Mouse (Mus musculus) liver, embryonic 13.5 days (tissue): ENCODE data around the gene Optc. TPM values are rescaled to one million over a fixed set of nuclear protein-coding genes. Genes with fewer than 3 reads are reported as not detected.

Source experiments
- ATAC-seq: fragments of 200-750 bp; cut with Nextera tagmentation; 2 replicates; pipeline ENCODE4 v1.8.0; 2017; ENCODE audit warnings: low read depth, mild to moderate bottlenecking, moderate number of reproducible peaks, moderate library complexity
- DNase-seq: peaks from one replicate; pipeline ENCODE4 v3.0.0; 2022
- H3K27ac ChIP-seq: fragments of 300-500 bp; sonication (generic); 2 replicates; pipeline ENCODE4 v1.5.1; 2015; ENCODE audit warnings: moderate library complexity, mild to moderate bottlenecking, inconsistent platforms
- H3K27me3 ChIP-seq: fragments of 300-500 bp; sonication (generic); 2 replicates; pipeline ENCODE4 v1.6.1; 2015; ENCODE audit warnings: mild to moderate bottlenecking, inconsistent platforms
- H3K36me3 ChIP-seq: fragments of 300-500 bp; sonication (generic); 2 replicates; pipeline ENCODE4 v1.6.1; 2015; ENCODE audit warnings: mild to moderate bottlenecking, inconsistent platforms
- H3K4me1 ChIP-seq: fragments of 300-500 bp; sonication (generic); replicated peaks from 2 replicates; pipeline ENCODE4 v1.6.1; 2015; ENCODE audit warnings: inconsistent platforms
- H3K4me2 ChIP-seq: fragments of 300-500 bp; sonication (generic); 2 replicates; pipeline ENCODE4 v1.6.1; 2015; ENCODE audit warnings: inconsistent platforms, mild to moderate bottlenecking, moderate library complexity
- H3K4me3 ChIP-seq: fragments of 300-500 bp; sonication (generic); replicated peaks from 2 replicates; pipeline ENCODE4 v1.5.1; 2015; ENCODE audit warnings: mild to moderate bottlenecking, inconsistent platforms
- H3K9ac ChIP-seq: fragments of 300-500 bp; sonication (generic); 2 replicates; pipeline ENCODE4 v1.6.1; 2015; ENCODE audit warnings: mild to moderate bottlenecking, inconsistent platforms
- H3K9me3 ChIP-seq: fragments of 300-500 bp; sonication (generic); replicated peaks from 2 replicates; pipeline ENCODE4 v1.6.1; 2016; ENCODE audit warnings: inconsistent platforms
- WGBS: fragments of 180-500 bp; shearing (Covaris S2); methylation state at CpG from one replicate; pipeline ENCODE4 v1.1.7; 2015; ENCODE audit not compliant: insufficient replicate concordance; 5-methylcytosine and 5-hydroxymethylcytosine counted together
- polyA plus RNA-seq: library from polyadenylated mRNA; unstranded; fragments of >200 nt; fragmentation: Nextera tagmentation; extraction: Ambion mirVana; gene quantifications from 2 replicates; pipeline ENCODE4 v1.2.1, GENCODE M21; 2015

Optc gene
- polyA plus RNA-seq: 0.07 and 0.22 TPM in 2 replicates

DNA sequence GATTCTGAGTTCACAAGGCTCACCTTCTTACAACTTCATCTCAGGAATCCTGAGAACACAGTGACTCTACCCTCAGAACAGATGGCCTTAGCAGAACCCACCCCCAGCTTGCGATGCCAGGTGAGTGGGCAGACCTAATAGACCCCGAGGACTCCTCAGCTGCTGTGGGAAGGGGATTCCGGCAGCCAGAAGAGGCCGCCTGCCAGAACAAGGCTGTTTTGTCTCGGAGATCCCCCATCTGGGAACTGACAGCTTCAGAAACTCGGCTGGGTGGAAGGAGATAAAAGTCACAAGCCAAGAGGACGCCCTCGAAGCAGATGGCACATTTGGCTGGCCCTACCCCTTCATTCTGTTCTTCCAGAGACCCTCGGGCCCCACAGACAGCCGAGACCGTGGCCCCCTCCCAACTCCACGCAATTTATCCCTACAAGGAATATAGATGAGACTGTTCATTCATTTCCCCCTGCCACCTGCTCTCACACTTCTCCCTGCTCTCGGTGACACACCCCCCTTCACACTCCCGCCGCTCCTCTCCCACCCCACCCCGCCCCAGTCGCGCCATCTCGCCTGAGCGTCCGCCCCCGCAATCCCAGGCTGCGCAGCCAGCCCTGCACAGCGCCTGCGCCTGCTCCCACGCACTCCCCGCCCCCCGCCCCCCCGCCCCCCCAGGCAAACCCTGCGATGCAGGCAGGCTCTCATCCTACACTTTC lies at the start of gene Optc:
Gene Optc, minus strand, starts transcription at position 51 of the 710 bp plus-strand sequence.
- 4% methylated on average over 30 of the region's 30 CpGs for WGBS
- H3K27me3 ChIP-seq: peaks cover 70% of the 10 kb centered on the region
- peak within 1 kb of the TSS; percentile 51 for H3K4me3 ChIP-seq
- no peaks in the 10 kb centered on the region for H3K36me3 ChIP-seq
- H3K9ac ChIP-seq: peak within 1 kb of the TSS; percentile 66
- H3K9me3 ChIP-seq: no peaks in the 10 kb centered on the region
- ATAC-seq: peak; percentile 80
- peaks cover 25% of the 10 kb centered on the region for H3K4me1 ChIP-seq
- DNase-seq: peak; percentile 41
- H3K27ac ChIP-seq: no peak within 1 kb of the TSS
- H3K4me2 ChIP-seq: peak within 1 kb of the TSS; percentile 79

GRCm38 (mm10) chr1:133954009-133954408 lies 46.2 kb upstream of the Optc start:
- ATAC-seq (peak; percentile 16; the same call in 1 of the 2 replicates), DNase-seq (no peak)
- peaks cover 69% of the 10 kb centered on the region for H3K4me1 ChIP-seq

DNA sequence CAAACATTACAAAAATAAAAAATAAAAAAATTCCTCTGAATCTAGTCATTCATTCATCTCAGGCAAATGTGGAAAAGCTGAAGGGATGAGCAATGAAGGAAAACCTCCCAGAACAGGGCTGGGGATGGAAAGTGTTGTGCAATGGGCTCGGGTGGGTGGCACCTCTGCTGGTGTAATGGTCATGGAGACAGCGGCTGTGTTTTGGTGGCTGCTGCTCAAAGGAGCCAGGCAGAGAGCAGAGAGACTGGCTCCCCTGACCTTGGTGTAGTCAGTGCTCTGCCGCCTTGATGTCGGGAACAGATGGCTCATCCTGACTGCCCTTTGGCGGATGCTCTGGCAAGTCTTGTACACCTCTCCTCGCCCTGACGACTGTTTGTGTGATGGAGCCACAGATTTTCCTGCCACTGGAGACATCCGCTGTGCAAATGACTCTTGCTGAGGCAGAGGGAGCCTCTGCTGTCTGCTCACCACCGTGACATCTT lies 45.5 kb upstream of the Optc start:
- Histone ChIP-seq H3K27ac (peak overlapping the region; percentile 75), H3K4me1 (peaks cover 69% of the 10 kb centered on the region), H3K27me3 (no peaks in the 10 kb centered on the region), H3K9me3 (no peaks in the 10 kb centered on the region), H3K36me3 (no peaks in the 10 kb centered on the region), H3K4me2 (no peak overlapping the region), H3K9ac (peak overlapping the region; percentile 20; the same call in 1 of the 2 replicates), H3K4me3 (no peak overlapping the region)
- no peak for DNase-seq
- 51% methylated on average over 9 of the region's 9 CpGs for WGBS
- no peak for ATAC-seq

More at GRCm38 (mm10) chr1:133954009-133954408, 46.2 kb upstream of the Optc start:
- Histone ChIP-seq H3K4me3 (no peak overlapping the region), H3K36me3 (no peaks in the 10 kb centered on the region), H3K9ac (peak overlapping the region; percentile 20), H3K9me3 (no peaks in the 10 kb centered on the region), H3K27me3 (no peaks in the 10 kb centered on the region), H3K27ac (peak overlapping the region; percentile 75), H3K4me2 (no peak overlapping the region)
- WGBS: 19% methylated on average over 2 of the region's 2 CpGs

DNA sequence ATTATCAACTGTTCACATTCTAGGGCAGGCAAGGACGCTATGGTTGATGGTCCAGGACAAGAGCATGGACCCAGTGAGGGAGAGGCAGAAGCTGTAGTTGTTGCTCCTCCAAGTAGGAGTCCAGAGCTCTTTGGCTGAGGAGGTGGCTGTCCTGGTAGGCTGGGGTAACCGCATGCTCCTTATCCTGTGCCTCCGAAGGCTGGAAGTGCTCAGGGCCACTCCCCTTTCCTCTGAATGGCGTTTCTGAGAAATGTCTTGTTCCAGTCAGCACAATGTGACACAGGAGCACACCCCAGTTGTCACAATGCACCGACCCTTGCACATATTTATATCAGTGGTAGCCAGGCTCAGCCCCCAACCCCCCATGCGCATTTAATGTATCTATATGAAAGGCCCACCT lies 43.8 kb upstream of the Optc start:
- peak; percentile 77 for DNase-seq
- peaks cover 71% of the 10 kb centered on the region for H3K4me1 ChIP-seq
- 12% methylated on average over 6 of the region's 6 CpGs for WGBS
- H3K9me3 ChIP-seq: no peaks in the 10 kb centered on the region
- peak overlapping the region; percentile 91 for H3K27ac ChIP-seq
- no peaks in the 10 kb centered on the region for H3K36me3 ChIP-seq
- H3K9ac ChIP-seq: peak overlapping the region; percentile 55; the same call in 1 of the 2 replicates
- peak; percentile 92 for ATAC-seq
- H3K27me3 ChIP-seq: no peaks in the 10 kb centered on the region
- H3K4me3 ChIP-seq: no peak overlapping the region
- peak overlapping the region; percentile 52 for H3K4me2 ChIP-seq

- Histone ChIP-seq H3K4me1 (peaks cover 69% of the 10 kb centered on the region), H3K9me3 (no peaks in the 10 kb centered on the region), H3K9ac (peak overlapping the region; percentile 55; the same call in 1 of the 2 replicates), H3K27ac (peak overlapping the region; percentile 91), H3K4me2 (peak overlapping the region; percentile 34), H3K4me3 (no peak overlapping the region), H3K27me3 (no peaks in the 10 kb centered on the region), H3K36me3 (no peaks in the 10 kb centered on the region)
- WGBS: 43% methylated on average over 7 of the region's 7 CpGs
- peak; percentile 79 for ATAC-seq
- peak; percentile 63 for DNase-seq
These were observed 42.4 kb upstream of the Optc start for GRCm38 (mm10) chr1:133950061-133950782.

DNA sequence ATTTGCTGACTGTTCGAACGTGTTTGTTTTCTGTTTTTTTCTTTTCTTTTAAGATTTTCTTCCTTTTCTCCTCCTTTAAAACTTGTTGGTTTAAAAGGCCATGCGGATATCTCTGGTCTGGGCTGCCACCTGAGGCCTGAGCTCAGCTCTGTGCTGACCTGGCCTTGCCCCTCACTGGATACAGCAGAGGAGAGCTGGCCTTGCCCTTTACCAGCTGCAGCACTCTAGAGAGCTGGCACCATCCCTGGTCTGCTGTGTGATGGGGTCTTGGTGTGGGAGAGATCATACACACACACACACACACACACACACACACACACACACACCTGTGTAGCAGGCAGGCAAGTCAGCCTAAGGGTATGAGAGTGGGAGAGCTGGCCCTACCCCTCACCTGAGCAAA lies 37.3 kb upstream of the Optc start:
- no peak overlapping the region for H3K4me3 ChIP-seq
- ATAC-seq (no peak), DNase-seq (no peak)
- 86% methylated on average over 3 of the region's 3 CpGs for WGBS
- no peaks in the 10 kb centered on the region for H3K9me3 ChIP-seq
- H3K9ac ChIP-seq: no peak overlapping the region
- H3K36me3 ChIP-seq: no peaks in the 10 kb centered on the region
- H3K4me1 ChIP-seq: peaks cover 36% of the 10 kb centered on the region
- peak overlapping the region; percentile 37; the same call in 1 of the 2 replicates for H3K27ac ChIP-seq
- no peak overlapping the region for H3K4me2 ChIP-seq
- H3K27me3 ChIP-seq: no peaks in the 10 kb centered on the region

- Histone ChIP-seq H3K27me3 (no peaks in the 10 kb centered on the region), H3K4me3 (no peak overlapping the region), H3K9me3 (no peaks in the 10 kb centered on the region), H3K4me1 (peaks cover 28% of the 10 kb centered on the region), H3K27ac (no peak overlapping the region), H3K9ac (no peak overlapping the region), H3K36me3 (no peaks in the 10 kb centered on the region), H3K4me2 (no peak overlapping the region)
- DNase-seq (no peak), ATAC-seq (no peak)
- WGBS: 73% methylated on average over 3 of the region's 3 CpGs
These were observed 34.1 kb upstream of the Optc start for GRCm38 (mm10) chr1:133941904-133942303.

- H3K4me3 ChIP-seq: no peak overlapping the region
- no peaks in the 10 kb centered on the region for H3K9me3 ChIP-seq
- no peak overlapping the region for H3K9ac ChIP-seq
- no peak for ATAC-seq
- no peaks in the 10 kb centered on the region for H3K36me3 ChIP-seq
- no peak overlapping the region for H3K4me2 ChIP-seq
- H3K27me3 ChIP-seq: no peaks in the 10 kb centered on the region
- no peak for DNase-seq
- no peak overlapping the region for H3K27ac ChIP-seq
- WGBS: 58% methylated on average over 11 of the region's 11 CpGs
- peaks cover 28% of the 10 kb centered on the region for H3K4me1 ChIP-seq
These were observed 33.5 kb upstream of the Optc start for GRCm38 (mm10) chr1:133941158-133941860.

- Histone ChIP-seq H3K4me3 (no peak overlapping the region), H3K9ac (no peak overlapping the region), H3K4me2 (no peak overlapping the region), H3K9me3 (no peaks in the 10 kb centered on the region), H3K27me3 (no peaks in the 10 kb centered on the region), H3K36me3 (no peaks in the 10 kb centered on the region), H3K27ac (no peak overlapping the region), H3K4me1 (peaks cover 27% of the 10 kb centered on the region)
- 83% methylated on average over 3 of the region's 3 CpGs for WGBS
- no peak; the same call in 1 of the 2 replicates for ATAC-seq
- DNase-seq: no peak
These were observed 32.8 kb upstream of the Optc start for GRCm38 (mm10) chr1:133940481-133941092.

GRCm38 (mm10) chr1:133939708-133940107 lies 31.9 kb upstream of the Optc start:
- H3K9me3 ChIP-seq: no peaks in the 10 kb centered on the region
- H3K27ac ChIP-seq: no peak overlapping the region
- no peak for ATAC-seq
- no peak for DNase-seq
- H3K9ac ChIP-seq: no peak overlapping the region
- H3K4me2 ChIP-seq: no peak overlapping the region
- H3K27me3 ChIP-seq: no peaks in the 10 kb centered on the region
- no peaks in the 10 kb centered on the region for H3K36me3 ChIP-seq
- peaks cover 18% of the 10 kb centered on the region for H3K4me1 ChIP-seq
- 64% methylated on average over 8 of the region's 8 CpGs for WGBS
- no peak overlapping the region for H3K4me3 ChIP-seq
